Mouse (Mus musculus): ENCODE data around the gene Smc4. TPM values are rescaled to one million over a fixed set of nuclear protein-coding genes. Genes with fewer than 3 reads are reported as not detected.

The Smc4 gene
- polyA plus RNA-seq (2021; fragmentation: Nextera tagmentation), result 4.3 and 4.4 TPM in 2 replicates
- long read RNA-seq, experiment 1, full-length matches to known transcripts, result 1 of 8 reads
- long read RNA-seq, experiment 1, partial matches to known transcripts, result 6 of 8 reads
- long read RNA-seq, experiment 1, other reads (novel, unspliced or antisense), result 1 of 8 reads
- long read RNA-seq, experiment 2, partial matches to known transcripts, result 9 of 11 reads
- long read RNA-seq, experiment 2, other reads (novel, unspliced or antisense), result 2 of 11 reads

DNA sequence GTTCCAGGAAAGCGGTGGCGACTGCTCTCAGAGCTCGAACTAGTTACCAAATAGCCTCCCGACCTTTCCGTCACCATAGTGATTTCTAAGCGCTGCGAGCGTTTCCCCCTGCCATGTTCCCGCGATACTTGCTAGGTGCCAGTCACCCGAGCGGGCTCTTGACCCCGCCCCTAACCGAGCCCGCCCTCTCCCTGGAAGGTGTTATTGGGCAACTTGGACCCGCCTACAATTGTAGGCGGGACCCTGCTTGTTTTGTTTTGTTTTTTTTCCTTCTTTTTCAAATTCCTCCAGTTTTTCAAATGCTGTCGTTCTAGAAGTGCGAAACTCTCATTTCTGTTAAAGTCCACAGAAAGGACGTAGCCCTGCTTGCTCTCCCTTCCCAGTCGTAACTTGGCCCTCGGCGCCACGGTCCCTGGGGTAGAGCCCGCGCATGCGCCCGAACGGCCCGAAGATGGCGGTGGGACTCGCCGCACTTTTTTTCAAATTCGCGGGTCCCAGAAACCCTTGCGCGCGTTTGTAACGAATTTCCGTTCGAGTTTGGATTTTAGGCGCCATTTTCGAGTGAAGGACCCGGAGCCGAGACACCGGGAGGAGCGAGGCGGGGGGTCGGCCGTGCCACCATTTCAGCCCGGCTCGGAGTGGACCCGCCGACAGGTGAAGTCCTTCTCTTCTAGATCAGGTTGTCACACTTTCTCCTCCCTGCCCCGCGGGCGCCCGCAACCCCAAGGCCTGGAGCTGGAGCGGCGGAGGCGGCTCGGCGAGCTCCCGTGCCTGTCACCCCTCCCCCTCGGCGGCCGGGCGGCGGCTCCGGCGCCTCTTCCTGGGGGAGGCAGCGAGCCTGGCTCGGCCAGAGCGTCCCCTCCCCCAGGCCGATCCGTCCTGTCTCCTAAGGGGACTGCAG is at the start of gene Smc4, which contains the start of gene Ift80:
Gene Smc4 (plus strand): TSS at position 302 of the 901 bp plus-strand sequence.
Gene Ift80 (minus strand): TSS at position 134 of the 901 bp plus-strand sequence.

DNA sequence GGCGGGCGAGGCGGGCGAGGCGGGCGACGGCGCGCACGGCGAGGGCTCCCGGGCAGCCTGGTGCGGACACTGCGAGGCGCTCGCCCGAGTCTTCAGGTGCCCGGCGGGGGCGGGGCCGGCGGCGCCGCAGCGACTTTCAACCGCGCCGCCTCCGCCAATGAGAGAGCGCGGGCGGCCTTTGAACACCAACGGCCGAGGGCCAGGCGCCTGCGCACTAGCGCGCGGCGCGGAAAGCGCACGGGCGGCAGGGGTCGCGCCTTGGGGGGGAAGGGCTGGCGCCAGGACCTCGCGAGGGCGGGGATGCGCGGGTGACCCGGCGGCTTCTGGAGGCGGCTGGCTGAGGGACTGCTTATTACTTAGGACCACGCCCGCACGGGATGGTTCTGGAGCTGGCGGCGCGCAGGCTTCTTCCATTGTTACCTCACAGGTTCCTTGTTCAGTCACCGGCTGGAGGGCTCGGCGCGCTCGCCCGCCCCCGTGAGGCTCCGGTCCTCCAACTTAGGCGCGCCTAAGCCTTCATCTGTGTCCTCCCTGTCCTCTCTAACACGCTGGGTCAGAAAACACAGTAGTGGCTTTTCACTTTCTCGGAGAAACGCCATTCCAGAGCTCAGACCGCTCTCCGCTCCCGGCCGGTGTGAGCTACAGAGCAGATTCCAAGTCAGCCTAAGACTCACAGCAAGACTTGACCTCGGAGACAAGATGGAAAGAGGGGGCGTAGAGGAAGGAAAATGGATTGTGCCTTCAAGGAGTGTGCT is 40.3 kb downstream of the Smc4 start, which contains the start of gene Trim59:
Gene Trim59 (minus strand): TSS at position 111 of the 755 bp plus-strand sequence.

Other genes starting within 250 kb of the Smc4 start
- gene 1110032F04Rik, start 135.2 kb upstream of the Smc4 start, polyA plus RNA-seq (2021; fragmentation: Nextera tagmentation), result 3.8 and 18.0 TPM in 2 replicates
- gene Ift80, start 168 bp upstream of the Smc4 start, polyA plus RNA-seq (2021; fragmentation: Nextera tagmentation), result 5.4 and 6.1 TPM in 2 replicates
- gene Trim59, start 40.0 kb downstream of the Smc4 start, polyA plus RNA-seq (2021; fragmentation: Nextera tagmentation), result 6.8 and 8.8 TPM in 2 replicates
- gene Kpna4, start 122.4 kb downstream of the Smc4 start, polyA plus RNA-seq (2021; fragmentation: Nextera tagmentation), result 9.9 and 25.0 TPM in 2 replicates
- gene Arl14, start 217.7 kb downstream of the Smc4 start, polyA plus RNA-seq (2021; fragmentation: Nextera tagmentation), result not detected in 2 replicates